Mouse (Mus musculus) G1E (cell line): Measurements from ENCODE around the gene Sigmar1. TPM values are rescaled to one million over a fixed set of nuclear protein-coding genes. Genes with fewer than 3 reads are reported as not detected.

Experiments used
- ATAC-seq: 2 replicates; pipeline ENCODE4 v1.8.0; 2016; ENCODE audit warnings: mild to moderate bottlenecking; ENCODE audit not compliant: insufficient number of reproducible peaks, poor library complexity, low FRiP score, severe bottlenecking; ENCODE audit errors: extremely low read depth
- DNase-seq: peaks from one replicate; pipeline ENCODE4 v3.0.0; 2012; ENCODE audit warnings: low spot score
- H3K27me3 ChIP-seq: 2 replicates; pipeline ENCODE4 v1.6.1; 2012; ENCODE audit warnings: mild to moderate bottlenecking, low read length, inconsistent platforms; ENCODE audit not compliant: insufficient read depth
- H3K36me3 ChIP-seq: replicated peaks from 2 replicates; pipeline ENCODE3; 2012; ENCODE audit warnings: mild to moderate bottlenecking, inconsistent platforms
- H3K4me1 ChIP-seq: 2 replicates; pipeline ENCODE4 v1.6.1; 2012; ENCODE audit warnings: low read depth, low read length, inconsistent platforms, mixed read lengths; ENCODE audit not compliant: insufficient read depth
- H3K4me3 ChIP-seq: 2 replicates; pipeline ENCODE4 v1.5.1; 2012; ENCODE audit warnings: low read depth, mild to moderate bottlenecking, inconsistent platforms, low read length, moderate library complexity, mixed read lengths
- H3K9me3 ChIP-seq: replicated peaks from 2 replicates; pipeline ENCODE4 v1.6.1; 2012; ENCODE audit warnings: inconsistent platforms
- CTCF ChIP-seq: IDR thresholded peaks from 2 replicates; pipeline ENCODE4 v1.5.1; 2012; ENCODE audit warnings: low read depth, low read length, inconsistent platforms, mixed read lengths
- GATA1 ChIP-seq: IDR thresholded peaks from 2 replicates; pipeline ENCODE4 v1.6.1; 2012; ENCODE audit warnings: borderline replicate concordance, low read length, inconsistent platforms, mixed read lengths
- GATA2 ChIP-seq: IDR thresholded peaks from 2 replicates; pipeline ENCODE4 v1.6.1; 2012; ENCODE audit warnings: low read depth, low read length, inconsistent platforms, borderline replicate concordance
- POLR2AphosphoS5 ChIP-seq: IDR thresholded peaks from 2 replicates; pipeline ENCODE4 v1.6.1; 2012; ENCODE audit warnings: low read depth, low read length, inconsistent platforms; ENCODE audit not compliant: insufficient replicate concordance
- TAL1 ChIP-seq: conservative IDR thresholded peaks from 2 replicates; pipeline ENCODE4 v1.6.1; 2012; ENCODE audit warnings: low read depth, low read length, inconsistent platforms, mixed read lengths
- polyA plus RNA-seq: library from polyadenylated mRNA; stranded (reverse); fragments of >175 nt; gene quantifications from 2 replicates; pipeline ENCODE4 v1.2.3, GENCODE M21; 2012
- total RNA-seq, 2 experiments: library from RNA; stranded (forward) in 1 of 2; stranded (reverse) in 1 of 2; fragments of 200-1000 nt in 1 of 2; fragments of >200 nt in 1 of 2; fragmentation: Nextera tagmentation in 1 of 2; gene quantifications; 2 replicates each; pipeline ENCODE4 v1.2.3; 2014 to 2017

The Sigmar1 gene
- total and polyA plus RNA-seq, 3 experiments, result 36.0 to 54.3 (median 53.4) TPM

- DNase-seq (no peak), ATAC-seq (no peak)
- peaks cover 24% of the 10 kb centered on the region for H3K36me3 ChIP-seq
- peaks cover 10% of the 10 kb centered on the region for H3K27me3 ChIP-seq
- H3K9me3 ChIP-seq, result no peaks in the 10 kb centered on the region
- TF ChIP-seq CTCF, result no peak
- no peak overlapping the region for H3K4me3 ChIP-seq
- H3K4me1 ChIP-seq, result peaks cover 38% of the 10 kb centered on the region
Measured at GRCm38 (mm10) chr4:41738256-41738603, 17.7 kb downstream of the Sigmar1 start.

GRCm38 (mm10) chr4:41737602-41738255 is 18.2 kb downstream of the Sigmar1 start:
- Histone ChIP-seq H3K36me3 (peaks cover 24% of the 10 kb centered on the region), H3K27me3 (peaks cover 15% of the 10 kb centered on the region), H3K4me3 (no peak overlapping the region), H3K9me3 (no peaks in the 10 kb centered on the region), H3K4me1 (peaks cover 38% of the 10 kb centered on the region)
- ATAC-seq, result peak; percentile 46; the same call in 1 of the 2 replicates
- peak; percentile 60 for DNase-seq
- TF ChIP-seq GATA1 (no peak), TAL1 (no peak), CTCF (peak; percentile 40), POLR2AphosphoS5 (no peak)

- DNase-seq (no peak), ATAC-seq (no peak)
- no peak for TF ChIP-seq CTCF
- no peak for TF ChIP-seq GATA2
- TF ChIP-seq POLR2AphosphoS5, result no peak
- Histone ChIP-seq H3K4me1 (peaks cover 13% of the 10 kb centered on the region), H3K9me3 (no peaks in the 10 kb centered on the region), H3K27me3 (peaks cover 73% of the 10 kb centered on the region), H3K36me3 (no peaks in the 10 kb centered on the region), H3K4me3 (no peak within 1 kb of the TSS; the same call in 1 of the 2 replicates)
Measured at GRCm38 (mm10) chr4:41731052-41731765, 24.7 kb downstream of the Sigmar1 start, which contains the start of gene Arid3c. Arid3c (minus strand) TSS chr4:41731142.

DNA sequence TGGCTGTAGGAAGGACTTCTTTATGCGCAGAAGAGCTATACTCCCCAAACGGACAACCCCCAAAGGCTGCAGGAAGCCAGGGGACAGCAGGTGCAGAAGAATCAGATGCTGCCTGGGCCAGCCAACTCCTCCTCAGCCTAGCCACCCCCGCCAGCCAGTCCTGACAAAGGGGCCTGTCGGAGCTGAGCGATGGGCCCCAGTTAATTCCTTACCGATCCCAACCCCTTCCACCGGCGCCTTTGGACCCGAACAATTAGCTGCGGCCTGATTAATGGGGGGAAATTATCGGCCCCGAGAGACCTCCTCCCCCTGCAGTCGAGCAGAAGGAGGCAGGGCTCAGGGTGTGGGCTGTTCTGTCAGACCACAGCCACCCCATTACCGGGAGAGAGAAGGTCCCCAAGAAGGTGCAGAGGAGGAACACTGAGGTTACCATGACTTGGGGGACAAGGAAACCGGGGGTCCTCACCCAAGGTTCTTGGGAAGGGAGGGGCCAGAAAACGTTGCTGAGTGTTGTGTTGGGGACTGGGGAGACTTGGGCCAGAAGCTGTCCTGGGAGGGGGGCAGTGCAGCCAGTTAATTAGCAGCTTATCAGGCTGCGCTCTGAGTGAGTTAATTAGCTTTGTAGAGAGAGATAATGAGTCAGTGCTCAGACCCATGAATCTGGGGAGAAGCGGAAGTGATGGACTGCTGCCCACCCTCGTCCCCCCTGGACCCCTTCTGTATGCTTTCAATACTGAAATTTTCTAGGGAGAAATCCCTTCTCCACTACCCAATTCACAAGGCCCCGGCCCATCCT is 28.9 kb downstream of the Sigmar1 start:
- peaks cover 26% of the 10 kb centered on the region for H3K4me1 ChIP-seq
- H3K4me3 ChIP-seq, result no peak overlapping the region
- no peaks in the 10 kb centered on the region for H3K36me3 ChIP-seq
- DNase-seq (no peak), ATAC-seq (no peak)
- peaks cover 62% of the 10 kb centered on the region for H3K27me3 ChIP-seq
- no peaks in the 10 kb centered on the region for H3K9me3 ChIP-seq
- TF ChIP-seq CTCF (no peak), POLR2AphosphoS5 (no peak), GATA2 (no peak), GATA1 (no peak), TAL1 (no peak)

GRCm38 (mm10) chr4:41722918-41723351 is 33.0 kb downstream of the Sigmar1 start, which contains the start of gene Dctn3:
Dctn3 (minus strand) TSS chr4:41723170.
- peak; percentile 99 for ATAC-seq
- DNase-seq, result peak; percentile 95
- Histone ChIP-seq H3K4me3 (peak within 1 kb of the TSS; percentile 82), H3K4me1 (peaks cover 29% of the 10 kb centered on the region), H3K36me3 (peaks cover 29% of the 10 kb centered on the region), H3K27me3 (peaks cover 25% of the 10 kb centered on the region), H3K9me3 (no peaks in the 10 kb centered on the region)
- TF ChIP-seq CTCF, result no peak
- no peak for TF ChIP-seq GATA1
- no peak for TF ChIP-seq GATA2
- no peak for TF ChIP-seq TAL1
- TF ChIP-seq POLR2AphosphoS5, result no peak

GRCm38 (mm10) chr4:41716834-41717233 is 39.1 kb downstream of the Sigmar1 start:
- Histone ChIP-seq H3K36me3 (peaks cover 75% of the 10 kb centered on the region), H3K4me1 (peaks cover 38% of the 10 kb centered on the region), H3K27me3 (no peaks in the 10 kb centered on the region), H3K4me3 (no peak overlapping the region), H3K9me3 (no peaks in the 10 kb centered on the region)
- DNase-seq, result no peak
- TF ChIP-seq TAL1 (no peak), POLR2AphosphoS5 (no peak), GATA2 (no peak), GATA1 (no peak), CTCF (no peak)
- no peak for ATAC-seq
